Mouse (Mus musculus) cerebellum, postnatal 36 days (tissue): ENCODE measurements around the gene Dnaic1.
"Not testable (repeated sequence)": the region's sequence is repeated elsewhere in the genome, so short reads cannot be mapped to it uniquely, and the experiment has no call there.

Source experiments
- DNase-seq, 2 experiments: peaks; one replicate each; pipeline ENCODE4 v3.0.0; 2021 to 2022; ENCODE audit warnings: mixed read lengths in 2 of 2

Dnaic1 gene

GRCm38 (mm10) chr4:41670836-41671235, 101.3 kb downstream of the Dnaic1 start:
- DNase-seq: no peak

- no peak for DNase-seq
Measured at GRCm38 (mm10) chr4:41671500-41671899, 101.9 kb downstream of the Dnaic1 start.

- no peak for DNase-seq
Measured at GRCm38 (mm10) chr4:41671963-41672480, 102.4 kb downstream of the Dnaic1 start.

GRCm38 (mm10) chr4:41672522-41672963, 103.0 kb downstream of the Dnaic1 start:
- DNase-seq: no peak

GRCm38 (mm10) chr4:41673186-41673585, 103.6 kb downstream of the Dnaic1 start:
- no peak for DNase-seq

- peak; percentile 44 to 49 for DNase-seq
Measured at GRCm38 (mm10) chr4:41676248-41677005, 106.9 kb downstream of the Dnaic1 start.

GRCm38 (mm10) chr4:41677006-41677629, 107.5 kb downstream of the Dnaic1 start:
- peak; percentile 64 to 65 for DNase-seq

- no peak for DNase-seq
Measured at GRCm38 (mm10) chr4:41678863-41679262, 109.3 kb downstream of the Dnaic1 start.

GRCm38 (mm10) chr4:41679291-41679690, 109.7 kb downstream of the Dnaic1 start:
- no peak for DNase-seq

GRCm38 (mm10) chr4:41681176-41681575, 111.6 kb downstream of the Dnaic1 start:
- DNase-seq: no peak

GRCm38 (mm10) chr4:41681947-41682346, 112.4 kb downstream of the Dnaic1 start:
- no peak for DNase-seq

- no peak for DNase-seq
Measured at GRCm38 (mm10) chr4:41682789-41683188, 113.2 kb downstream of the Dnaic1 start.

GRCm38 (mm10) chr4:41683303-41683702, 113.7 kb downstream of the Dnaic1 start:
- not testable (repeated sequence) for DNase-seq

GRCm38 (mm10) chr4:41684131-41684930, 114.8 kb downstream of the Dnaic1 start:
- DNase-seq: not testable (repeated sequence)

GRCm38 (mm10) chr4:41684931-41685453, 115.4 kb downstream of the Dnaic1 start:
- DNase-seq: not testable (repeated sequence)

GRCm38 (mm10) chr4:41685882-41686492, 116.4 kb downstream of the Dnaic1 start:
- DNase-seq: not testable (repeated sequence)
